Mouse (Mus musculus): ENCODE results near the gene Hebp1.

Gene Hebp1

DNA sequence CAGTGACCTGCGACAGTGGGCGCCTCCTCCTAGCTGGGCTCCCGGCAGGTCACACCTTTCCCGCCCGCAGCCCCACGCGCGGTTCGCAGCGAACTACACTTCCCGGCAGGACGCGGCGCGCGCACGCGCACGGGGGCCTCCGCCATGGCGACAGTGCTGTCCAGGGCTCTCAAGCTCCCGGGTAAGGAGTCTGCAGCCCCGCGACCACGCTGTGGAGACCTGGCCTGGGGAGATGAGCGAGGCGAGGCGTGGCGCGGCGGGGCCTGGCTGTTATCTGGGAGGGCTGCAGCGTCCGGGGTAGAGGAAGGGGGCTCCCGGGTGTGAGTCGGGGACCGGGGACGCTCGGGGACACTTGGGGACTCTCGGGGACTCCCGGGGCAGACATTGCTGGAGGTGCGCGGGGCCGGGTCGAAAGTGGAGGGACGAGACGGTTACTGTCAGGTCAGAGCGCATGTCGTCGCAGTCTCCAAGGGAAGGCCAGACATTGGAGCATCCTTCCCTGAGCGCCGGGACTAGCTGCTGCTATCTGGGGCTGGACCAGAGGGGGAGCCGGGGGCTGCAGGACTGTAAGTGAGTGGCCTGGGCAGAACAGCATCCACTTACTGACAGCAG is at the start of gene Hebp1, which contains the start of gene Fam234b:
Gene Hebp1 (minus strand): TSS at position 102 of the 612 bp plus-strand sequence.
Gene Fam234b (plus strand): TSS at position 57 of the 612 bp plus-strand sequence.
- DNase-seq (ENCODE audit: low spot score): peak; percentile 78

DNA sequence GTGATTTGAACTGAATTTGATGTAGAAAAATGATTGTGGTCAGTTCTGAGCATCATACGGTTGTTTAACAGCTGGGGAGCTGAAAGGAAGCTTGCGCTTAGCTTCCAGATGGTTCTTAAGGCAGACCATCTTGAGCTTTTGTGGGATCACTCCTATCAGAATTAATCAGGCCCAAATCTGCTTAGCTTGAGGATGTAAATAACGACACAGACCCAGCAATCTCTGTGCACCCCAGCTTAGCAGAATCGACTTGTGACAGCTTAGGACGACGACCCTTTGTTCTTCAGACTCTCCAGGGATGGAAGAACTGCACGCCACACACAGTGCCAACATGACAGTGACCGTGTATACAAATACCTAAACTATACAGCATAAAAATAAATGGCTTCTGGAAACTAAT is 47.8 kb upstream of the Hebp1 start:
- DNase-seq (ENCODE audit: low spot score): peak; percentile 24

DNA sequence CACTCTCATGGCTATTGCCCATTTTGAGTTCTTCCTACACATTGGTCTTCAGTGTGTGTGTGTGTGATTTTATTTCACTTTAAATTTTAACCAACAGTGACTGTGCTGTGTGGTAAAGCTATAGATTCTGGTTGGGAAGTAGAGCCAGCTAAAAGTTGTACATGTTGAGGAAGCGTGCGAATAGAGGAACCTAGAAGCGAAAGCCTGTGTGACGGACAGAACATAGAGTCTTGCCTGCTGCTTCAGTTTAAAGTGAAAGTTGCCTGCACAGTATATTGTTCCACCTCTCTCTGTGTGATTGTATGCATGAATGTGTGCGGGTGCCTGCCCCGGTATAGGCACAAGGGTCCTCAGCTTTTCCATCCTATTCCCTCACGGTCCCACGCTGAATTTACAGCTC is 42.5 kb upstream of the Hebp1 start:
- no peak for DNase-seq (ENCODE audit: low spot score)

DNA sequence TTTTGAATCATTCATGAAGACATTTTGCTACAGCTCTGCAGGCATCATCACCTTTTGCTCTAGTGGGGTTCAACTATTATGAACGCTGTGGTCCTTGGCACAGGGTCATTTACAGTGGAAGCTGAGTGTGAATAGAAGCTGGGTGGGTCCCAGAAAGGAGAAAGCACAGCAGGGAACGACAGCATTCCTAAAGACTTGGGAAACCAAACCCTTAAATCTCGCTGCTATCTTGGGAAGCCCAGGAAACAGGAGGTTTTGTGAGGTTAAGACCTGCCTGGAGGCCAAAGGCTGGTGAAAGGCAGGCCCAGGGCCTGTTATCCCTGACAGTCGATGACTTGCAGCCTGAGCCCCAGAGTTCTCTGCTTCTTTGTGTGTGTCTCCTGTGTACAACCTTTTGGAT is 40.4 kb upstream of the Hebp1 start:
- no peak for DNase-seq (ENCODE audit: low spot score)

- no peak for DNase-seq (ENCODE audit: low spot score)
Measured at GRCm38 (mm10) chr6:135237326-135237725, 39.5 kb upstream of the Hebp1 start.

DNA sequence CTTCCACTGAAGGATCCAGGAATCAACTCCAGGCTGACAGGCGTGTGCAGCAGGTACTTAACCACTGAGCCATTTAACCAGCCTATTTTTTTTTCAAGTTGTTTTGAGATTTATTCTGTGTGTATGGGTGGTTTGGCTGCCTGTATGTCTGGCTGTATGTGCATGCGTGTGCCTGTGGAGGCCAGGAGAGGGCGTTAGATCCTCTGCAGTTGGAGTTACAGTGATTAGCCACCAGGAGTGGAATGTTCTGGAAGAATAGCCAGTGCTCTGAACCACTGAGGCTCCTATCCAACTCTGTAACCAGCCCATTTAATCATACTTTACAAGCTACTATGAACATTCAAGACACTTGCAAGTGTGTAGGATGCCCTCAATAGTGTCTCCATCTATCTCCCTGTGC is 38.8 kb upstream of the Hebp1 start:
- no peak for DNase-seq (ENCODE audit: low spot score)

DNA sequence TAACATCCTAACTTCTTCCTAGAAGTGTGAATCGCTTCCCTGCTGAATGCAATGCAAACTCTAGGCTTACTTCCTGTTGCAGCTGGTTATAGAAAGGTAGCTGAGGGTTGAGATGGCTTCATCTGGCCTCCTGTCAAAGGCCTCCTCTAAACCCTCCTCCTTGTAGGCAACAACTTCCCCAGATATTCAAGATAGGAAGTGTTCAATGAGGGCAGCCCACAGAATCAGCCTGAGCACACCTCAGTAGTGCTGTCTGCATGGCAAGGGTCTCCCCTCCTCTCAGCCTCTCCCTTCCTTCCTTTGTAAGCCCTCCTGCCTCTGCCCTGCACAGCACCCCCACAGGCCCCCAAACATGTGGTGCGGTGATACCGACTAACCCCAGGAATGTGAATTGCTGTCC is 37.9 kb upstream of the Hebp1 start:
- no peak for DNase-seq (ENCODE audit: low spot score)

DNA sequence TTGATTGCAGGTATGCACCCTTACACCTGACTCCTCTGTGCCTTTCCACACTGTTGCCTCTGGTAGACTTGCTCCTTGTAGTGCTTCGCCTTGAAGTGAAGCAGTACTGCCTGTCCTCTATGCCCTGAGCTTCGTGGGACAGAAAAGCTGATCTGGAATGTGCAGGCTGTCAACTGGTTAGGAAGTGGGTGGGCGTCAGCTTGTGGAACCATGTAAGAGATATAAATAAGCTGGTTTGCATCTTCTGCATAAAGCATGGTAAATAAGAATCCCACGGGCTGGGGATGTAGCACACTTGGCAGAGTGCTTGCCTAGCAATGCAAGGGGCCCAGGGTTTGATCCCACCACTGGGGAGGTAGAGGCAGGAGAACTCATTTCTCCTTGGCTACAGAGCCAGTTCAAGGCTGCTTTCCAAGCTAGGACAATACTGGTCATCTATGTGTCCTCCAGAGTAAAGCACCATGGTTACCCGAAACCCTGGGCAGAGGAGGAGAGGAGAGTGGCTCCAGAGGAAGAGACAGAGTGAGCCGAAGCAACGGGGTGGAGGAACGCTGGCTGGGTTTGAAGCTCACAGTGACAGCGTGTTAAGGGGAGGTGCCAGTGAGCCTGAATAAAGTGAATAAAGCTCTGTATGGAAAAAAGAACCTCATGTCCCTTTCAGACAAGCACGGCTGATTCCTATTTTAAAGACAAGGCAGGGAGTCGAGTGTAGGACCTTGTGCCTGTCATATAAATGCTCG is 34.8 kb upstream of the Hebp1 start:
- DNase-seq (ENCODE audit: low spot score): no peak

DNA sequence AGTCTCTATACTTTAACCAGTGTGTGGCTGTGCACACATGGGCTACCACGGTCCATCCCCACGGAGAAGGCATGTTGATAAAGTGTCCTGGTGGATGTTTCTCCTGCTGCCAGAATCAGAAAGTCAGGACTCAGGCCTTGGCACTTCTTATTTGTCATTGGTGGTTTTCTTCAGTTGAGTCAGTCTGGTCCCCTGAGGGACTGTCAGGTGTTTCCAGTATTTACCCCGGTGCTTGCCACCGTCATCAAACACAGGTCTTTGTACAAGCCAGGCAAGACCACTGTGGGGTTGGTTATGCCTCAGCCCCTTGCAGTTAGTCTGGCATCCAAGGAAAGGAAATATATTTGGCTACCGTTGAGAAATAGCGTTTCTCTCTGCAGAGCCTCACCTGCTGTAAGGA is 32.8 kb upstream of the Hebp1 start:
- DNase-seq (ENCODE audit: low spot score): no peak

DNA sequence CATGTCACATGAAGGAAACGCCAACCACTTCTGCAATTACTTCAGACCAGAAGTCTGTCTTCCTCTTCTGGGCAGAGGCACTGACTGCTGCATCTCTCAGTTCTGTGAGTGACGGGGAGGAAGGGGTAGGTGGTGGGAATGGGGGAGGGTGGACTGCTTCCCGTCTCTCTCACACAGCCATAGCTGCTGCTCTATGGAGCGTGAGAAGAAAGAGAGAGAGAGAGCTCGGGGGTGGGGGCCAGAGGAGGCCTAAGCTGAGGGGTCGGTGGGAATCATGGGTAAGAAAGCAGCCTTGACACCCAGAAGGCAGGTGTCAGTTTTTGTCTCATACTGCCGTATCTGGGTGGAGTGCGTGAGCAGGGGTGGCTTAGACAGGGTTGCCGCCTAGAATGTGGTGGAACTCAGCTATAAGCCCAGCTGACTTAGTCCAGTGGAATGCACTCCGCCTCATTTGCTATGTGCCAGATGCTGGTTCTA is 30.7 kb upstream of the Hebp1 start:
- peak; percentile 47 for DNase-seq (ENCODE audit: low spot score)

DNA sequence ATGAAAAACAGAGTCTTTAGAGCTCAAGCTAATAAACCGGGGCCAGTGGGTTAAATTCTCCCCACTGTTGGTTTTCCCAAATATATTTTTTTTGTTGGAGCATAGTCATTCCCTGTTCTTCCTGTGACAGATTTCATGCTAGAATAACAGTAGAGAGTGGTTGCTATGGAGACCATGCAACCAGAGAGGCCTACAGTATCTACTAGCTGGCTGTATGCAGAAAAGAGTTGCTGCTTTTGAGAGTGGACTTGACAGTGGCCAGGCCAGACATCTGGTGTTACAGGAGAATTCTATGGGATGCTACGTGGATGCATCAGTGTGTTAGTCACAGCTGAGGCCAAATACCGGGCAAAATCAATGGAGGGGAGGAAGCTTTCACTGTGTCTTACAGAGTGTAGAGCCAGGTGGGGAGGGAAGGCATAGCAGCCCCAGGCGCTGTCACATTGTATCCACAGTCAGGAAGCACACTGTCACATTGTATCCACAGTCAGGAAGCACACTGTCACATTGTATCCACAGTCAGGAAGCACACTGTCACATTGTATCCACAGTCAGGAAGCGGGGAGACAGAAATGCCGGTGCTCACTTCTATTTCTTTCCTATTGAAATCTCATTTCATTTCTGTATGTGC is 26.1 kb upstream of the Hebp1 start:
- peak; percentile 45 for DNase-seq (ENCODE audit: low spot score)

GRCm38 (mm10) chr6:135219916-135220315 is 22.1 kb upstream of the Hebp1 start:
- no peak for DNase-seq (ENCODE audit: low spot score)

DNA sequence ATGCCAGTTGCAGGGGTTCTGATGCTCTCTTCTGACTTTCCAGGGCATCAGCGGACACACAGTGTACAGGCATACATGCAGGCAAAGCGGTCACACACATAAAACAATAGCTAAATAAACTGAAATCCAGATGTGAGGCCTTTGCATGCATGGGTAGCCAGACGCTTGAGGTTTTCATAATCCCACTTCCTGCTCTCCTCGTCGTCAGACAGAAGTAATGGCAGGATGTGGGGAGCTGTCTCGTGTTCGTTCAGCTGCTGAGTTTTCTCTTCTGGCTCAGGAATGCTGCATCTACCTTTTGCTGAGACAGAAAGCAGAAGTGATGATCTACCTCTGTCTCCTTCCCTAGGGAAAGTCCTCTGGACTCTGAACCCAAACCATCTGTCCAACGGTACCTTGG is 20.5 kb upstream of the Hebp1 start:
- DNase-seq (ENCODE audit: low spot score): no peak

DNA sequence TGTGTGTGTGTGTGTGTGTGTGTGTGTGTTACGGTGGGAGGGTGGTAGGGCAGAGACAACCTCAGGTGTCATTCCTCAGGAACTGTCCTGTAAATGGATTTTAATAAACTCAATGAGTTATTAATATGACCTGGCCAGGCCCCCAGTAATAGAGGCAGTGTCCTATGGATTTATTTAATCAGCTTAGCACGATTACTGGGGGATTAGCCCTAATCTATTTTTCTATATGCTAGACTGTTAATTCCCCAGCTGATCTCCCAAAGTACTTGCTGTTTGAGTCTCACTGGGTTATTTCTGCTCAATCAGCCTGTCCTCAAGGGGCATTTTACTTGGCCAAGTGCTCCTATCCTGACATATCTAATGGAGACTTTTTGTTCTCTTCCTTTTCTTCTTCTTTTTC is 14.8 kb upstream of the Hebp1 start:
- DNase-seq (ENCODE audit: low spot score): peak; percentile 43

DNA sequence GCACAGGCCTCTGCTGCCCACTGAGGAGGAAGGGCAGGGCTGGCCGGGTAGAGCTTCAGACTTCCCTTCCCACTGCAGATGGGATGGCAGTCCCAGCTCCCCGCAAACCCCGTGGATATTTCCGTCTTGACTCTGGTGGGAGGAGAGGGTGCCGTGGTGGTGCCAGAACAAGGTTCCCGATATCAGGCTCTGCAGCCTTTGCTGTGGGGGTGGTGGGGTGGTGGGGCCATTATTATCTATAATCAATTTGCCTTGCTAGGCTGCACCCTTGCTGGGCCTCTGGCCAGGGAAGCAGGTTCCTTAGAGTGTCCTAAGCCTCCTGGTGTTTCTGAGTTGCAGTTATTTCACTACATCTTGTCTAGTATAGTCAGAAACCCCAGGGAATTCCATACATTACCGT is 13.3 kb upstream of the Hebp1 start:
- no peak for DNase-seq (ENCODE audit: low spot score)

DNA sequence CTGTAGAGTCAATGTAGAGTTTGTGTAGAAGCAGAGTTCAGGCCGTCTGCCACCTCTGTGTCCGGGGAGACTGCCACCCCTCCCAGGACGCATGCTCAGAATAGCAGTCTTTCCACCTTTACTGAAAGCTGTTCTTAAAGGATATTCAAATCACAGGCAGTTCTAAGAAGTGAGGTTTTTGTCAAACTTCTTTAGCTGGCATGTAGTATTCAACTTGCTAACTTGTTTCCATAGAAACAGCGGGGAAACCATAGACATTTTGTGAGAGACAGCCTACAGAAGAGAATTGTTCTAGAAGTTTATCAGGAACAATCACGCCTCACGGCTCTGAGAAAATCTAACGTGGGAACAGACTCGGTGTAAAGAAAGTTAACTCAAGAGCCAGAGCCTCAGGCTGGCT is 9.1 kb upstream of the Hebp1 start:
- DNase-seq (ENCODE audit: low spot score): no peak

DNA sequence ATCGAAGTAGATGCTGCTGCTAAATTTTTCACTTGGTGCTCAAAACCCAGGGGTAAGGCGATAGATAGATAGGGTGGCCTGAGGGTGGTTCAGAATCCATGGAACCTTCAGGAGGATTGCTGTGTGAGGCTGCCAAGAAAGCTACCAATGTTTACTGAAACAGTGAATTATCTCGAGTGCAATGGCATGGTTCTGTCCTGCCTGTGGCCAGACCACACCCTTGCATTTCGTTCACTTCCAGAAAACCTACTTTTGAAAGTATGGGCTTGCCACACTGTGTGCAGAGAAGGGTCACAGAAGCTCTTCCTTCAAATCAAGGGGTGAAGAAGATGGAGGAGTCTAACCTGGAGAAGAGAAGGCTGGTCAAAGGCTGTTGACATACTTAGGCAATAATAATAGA is 8.0 kb upstream of the Hebp1 start:
- no peak for DNase-seq (ENCODE audit: low spot score)

DNA sequence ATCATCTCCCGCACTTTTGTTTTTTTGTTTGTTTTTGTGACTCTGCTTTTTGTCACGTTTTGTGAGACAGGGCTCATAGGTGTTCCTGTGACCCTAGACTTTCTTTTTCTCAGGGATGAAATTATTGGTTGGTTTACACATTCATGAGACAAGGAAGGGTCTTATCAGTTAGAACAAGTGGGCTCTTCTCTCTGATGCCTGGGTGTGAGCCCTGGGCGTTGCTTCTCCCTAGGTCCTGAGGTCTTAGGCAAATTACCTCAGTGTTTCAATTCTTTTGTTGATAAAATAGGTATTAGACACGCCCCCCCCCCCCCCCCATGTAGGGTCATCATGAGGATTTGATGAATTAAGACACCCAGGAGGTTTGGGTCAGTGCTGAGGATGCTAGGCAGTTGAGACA is 7.0 kb upstream of the Hebp1 start:
- DNase-seq (ENCODE audit: low spot score): no peak

GRCm38 (mm10) chr6:135203737-135204136 is 5.9 kb upstream of the Hebp1 start:
- DNase-seq (ENCODE audit: low spot score): no peak

DNA sequence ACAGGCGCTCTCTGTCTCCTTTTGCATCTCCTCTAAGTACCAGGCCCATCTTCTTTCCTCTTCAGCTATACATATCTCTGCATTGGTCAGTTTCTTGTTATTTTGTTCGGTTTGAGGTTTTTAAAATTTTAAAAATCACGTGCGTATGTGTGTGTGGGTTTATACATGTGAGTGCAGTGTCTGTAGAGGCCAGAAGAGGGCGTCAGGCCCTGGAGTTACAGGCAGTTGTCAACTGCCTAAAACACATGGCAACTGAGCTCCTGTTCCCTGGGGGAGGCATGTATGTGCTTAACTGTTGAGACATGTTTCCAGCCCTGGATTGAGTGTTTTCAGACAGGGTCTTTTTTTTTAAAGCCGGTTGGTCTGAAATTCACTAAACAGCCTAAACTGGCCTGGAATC is 4.8 kb upstream of the Hebp1 start:
- DNase-seq (ENCODE audit: low spot score): no peak

DNA sequence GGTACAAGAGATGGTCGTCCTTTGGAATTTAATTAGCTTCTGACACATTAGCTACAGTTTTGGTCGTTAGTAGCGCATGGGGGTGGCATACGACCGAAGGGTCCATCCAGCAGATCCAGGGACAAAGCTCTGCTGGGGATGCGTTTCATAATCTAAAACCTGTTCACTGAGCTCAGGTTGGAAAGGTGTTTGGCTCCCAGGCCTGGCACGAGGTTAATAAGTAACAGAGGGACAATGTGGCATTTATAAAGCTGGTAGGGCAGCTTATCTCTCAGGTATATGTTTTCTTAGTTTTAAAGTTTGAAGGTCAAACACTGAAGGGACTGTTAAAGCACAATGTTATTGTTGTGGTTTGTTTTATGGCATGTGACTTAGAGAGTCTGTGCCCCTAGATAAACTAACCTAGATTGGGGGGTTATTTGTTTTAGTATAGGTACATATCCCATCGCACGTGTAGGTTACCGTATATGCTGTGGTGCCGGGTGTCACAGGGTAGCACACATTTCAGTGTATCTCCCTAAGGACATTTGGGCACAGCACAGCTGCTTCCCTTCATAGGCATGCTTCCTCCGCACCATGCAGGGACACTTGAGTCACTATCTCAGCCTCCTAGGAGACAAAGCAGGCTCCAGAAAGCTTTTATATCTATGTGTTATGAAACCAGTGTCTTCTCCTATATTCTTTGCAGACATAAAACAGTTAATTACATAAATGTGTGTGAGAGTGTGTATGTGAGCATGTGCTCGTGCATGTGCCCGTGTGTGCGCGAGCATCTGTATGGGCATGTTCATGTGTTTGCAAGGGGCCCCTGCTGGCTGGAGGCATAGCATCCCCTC is 2.5 kb upstream of the Hebp1 start:
- no peak for DNase-seq (ENCODE audit: low spot score)

DNA sequence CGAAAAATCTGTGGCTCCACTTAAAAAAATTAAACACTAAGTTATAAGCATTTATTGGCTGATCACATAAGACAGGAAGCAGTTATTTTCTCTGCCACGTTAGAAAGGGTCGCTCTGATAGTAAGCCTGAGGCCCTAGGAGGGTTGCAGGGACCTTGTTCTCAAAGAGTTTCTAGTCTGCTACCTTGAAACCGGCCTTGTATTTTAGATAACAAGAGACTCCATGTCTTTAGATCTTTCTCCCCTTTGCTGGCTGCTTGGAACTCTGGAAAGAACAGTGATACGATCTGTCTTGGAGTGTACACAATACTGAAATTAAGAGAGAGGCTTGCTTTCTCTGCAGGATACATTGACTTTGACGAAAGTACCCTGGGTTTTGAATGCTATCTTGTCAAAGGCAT is 904 bp upstream of the Hebp1 start:
- no peak for DNase-seq (ENCODE audit: low spot score)
